Mouse (Mus musculus): ENCODE data around the gene Fcgrt.
A peak's percentile ranks its signal among the peaks of the same experiment; 100 is the strongest.
"Not testable (repeated sequence)": the region's sequence is repeated elsewhere in the genome, so short reads cannot be mapped to it uniquely, and the experiment has no call there.

The Fcgrt gene

DNA sequence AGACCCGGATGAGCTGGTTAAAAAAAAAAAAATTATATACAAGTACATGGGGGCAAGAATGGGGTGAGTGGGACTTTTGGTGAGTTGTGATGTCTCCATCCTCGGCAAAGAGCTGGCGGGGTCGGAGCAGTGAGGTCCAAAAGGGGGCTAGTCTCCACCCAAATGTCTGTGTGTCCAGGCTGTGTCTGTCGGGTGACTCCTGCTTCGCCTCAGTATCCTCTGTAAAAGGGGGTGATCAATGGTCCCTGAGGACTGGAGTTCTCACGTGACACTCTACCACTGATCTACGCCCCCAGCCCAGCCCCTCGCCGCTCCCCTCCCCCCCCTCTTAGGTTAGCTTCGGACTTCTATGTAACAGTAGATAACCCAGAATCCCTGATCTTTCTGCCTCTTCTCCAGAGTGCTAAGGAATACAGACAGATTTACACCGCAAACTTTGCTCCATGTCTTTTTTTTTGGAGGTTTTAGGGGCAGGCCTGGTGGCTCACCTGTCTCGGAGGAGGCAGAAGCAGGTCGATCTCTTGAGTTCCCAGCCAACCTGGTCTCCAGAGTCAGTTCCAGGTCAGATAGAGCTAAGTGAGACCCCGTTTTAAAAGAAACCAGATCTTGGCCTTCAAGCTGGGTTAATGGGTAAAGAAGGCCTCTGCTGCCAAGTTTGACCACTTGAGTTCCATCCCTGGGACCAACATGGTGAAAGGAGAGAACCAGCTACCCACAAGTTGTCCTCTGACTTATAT, 26.3 kb upstream of the Fcgrt start:
- no peak for DNase-seq (ENCODE audit: low spot score)

DNA sequence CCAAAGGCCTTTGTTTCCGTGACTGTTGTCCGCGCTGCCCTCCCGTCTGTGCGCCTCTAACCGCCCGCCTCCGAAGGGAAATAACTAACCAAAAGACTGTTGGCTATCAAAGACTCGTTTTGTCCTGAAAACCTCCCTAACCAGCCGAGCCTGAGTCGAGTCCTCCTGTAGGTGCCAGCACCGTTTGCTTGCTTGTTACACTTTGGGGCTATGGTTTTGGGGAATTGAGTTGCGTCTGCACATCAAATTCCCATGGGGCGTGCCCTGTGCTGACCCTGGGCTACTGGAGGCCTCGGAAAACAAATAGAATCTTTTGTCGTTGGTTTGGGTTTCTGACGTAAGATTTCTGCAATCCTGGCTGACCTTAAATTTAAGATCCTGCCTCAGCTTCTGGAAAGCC, 25.7 kb upstream of the Fcgrt start:
- DNase-seq (ENCODE audit: low spot score), result no peak

DNA sequence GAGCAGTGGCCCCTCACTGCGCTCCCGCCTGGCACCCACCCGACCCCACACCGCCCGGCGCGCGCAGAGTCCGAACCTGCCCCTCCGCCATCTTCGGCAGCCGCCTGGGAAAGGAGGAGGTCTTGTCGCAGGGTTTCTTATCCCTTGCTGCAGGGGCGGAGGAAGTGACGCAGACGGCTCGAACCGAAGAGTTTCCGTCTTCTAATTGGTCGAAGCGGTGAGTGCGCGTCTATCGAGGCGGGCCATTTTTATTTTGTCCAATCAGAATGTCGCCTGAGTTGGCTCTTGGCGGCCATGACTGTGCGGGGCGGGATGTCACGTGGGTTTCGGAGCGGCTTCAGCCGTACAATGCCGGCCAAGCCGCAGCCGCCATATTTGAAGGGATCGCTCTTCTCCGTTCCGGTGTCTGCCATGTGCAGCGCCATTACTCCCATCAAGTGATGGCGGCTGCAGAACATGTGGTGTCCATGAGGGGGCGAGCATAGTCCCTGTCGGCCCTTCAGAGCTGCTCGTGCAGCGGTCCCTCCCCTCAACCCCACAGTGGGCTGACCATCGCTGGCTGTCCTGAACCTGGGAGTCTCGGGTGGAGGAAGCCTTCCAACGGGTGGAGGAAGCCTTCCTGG, 25.1 kb upstream of the Fcgrt start, which contains the start of gene Rpl13a:
TSS of gene Rpl13a (minus strand) at position 138 of the 623 bp plus-strand sequence.
- DNase-seq (ENCODE audit: low spot score), result peak; percentile 100

DNA sequence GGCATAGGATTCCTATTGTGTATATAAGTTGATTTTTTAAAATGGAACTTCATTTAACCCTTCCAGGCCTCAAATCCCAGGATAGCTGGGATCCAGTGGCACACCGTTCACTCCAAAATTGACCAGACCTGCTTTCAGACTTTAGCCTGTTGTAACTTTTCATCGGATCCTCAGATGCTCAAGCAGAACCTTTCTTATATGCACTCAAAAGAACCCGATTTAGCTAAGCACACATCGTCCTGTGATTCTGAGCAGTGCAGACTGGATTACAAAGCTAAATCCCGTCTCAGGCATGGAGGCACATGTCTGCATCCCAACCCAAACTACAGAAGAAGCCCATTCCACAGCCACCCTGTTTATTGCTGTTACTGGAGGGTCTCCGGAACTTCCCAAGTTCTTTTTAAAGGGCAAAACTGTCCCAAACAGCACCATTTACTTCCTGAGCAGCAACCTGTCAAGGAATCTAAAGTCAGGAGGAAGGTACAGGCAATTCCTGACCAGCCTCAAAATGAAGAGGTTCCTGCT, 24.1 kb upstream of the Fcgrt start:
- DNase-seq (ENCODE audit: low spot score), result no peak

DNA sequence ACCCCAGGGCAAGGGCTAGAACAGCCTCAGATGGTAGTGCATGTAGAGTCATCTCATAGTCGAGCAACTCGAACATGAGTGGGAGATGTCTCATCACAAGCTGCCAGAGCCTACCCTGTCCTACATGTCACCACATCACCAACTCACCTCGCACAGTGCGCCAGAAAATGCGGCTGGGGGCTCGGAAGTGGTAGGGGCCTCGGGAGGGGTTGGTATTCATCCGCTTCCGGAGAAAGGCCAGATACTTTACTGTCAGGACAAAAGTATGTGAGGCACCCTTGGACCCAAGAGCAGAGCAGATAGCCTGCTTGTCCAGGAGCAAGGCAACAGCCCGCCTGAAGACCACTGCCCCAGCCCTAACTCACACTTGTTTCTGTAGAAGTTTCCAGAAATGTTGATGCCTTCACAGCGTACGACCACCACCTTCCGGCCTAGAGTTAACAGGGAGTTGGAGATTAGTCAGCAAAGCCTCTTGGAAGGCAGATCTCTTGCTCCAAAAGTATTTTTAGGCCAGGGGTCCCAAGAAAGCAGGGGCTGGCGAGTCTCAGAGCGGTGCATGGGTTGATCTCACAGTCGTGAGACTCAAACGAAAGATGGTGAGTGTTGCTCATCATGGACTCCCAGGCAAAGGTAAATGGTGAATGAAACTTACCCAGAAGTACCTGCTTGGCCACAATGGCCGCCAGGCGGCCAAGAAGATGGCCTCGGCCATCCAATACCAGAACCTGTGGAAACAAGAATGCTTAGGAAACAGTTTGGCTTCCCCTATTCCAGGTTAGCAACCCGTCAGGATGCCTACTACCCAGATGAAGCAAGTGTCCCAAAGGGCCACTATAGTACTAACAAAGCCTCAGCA, 23.4 kb upstream of the Fcgrt start:
- no peak for DNase-seq (ENCODE audit: low spot score)

DNA sequence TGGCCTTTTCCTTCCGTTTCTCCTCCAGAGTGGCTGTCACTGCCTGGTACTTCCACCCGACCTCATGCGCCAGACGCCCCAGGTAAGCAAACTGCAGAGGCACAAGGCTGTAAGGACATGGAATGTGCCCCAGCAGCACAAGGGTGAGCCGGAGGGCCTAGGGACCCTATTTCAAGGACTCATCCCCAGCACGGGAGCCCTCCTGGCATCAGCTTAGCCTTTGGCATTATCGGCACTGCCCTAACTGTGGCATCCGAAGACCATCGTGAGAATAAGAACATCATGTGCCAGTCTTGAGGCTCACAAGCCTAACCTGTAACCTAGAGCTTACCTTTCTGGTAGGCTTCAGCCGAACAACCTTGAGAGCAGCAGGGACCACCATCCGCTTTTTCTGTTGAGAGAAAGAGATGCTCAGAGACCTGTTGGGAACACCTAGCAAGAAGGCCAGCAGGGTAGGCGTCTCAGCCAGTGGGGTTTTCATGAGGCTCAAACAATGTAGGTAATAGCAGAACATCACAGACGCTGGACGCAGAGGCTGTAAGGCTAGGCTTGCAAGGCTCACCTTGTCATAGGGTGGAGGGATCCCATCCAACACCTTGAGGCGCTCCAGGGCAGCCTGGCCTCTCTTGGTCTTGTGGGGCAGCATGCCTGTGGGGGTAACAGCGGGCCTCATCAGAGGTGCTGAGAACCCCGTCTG, 22.6 kb upstream of the Fcgrt start:
- DNase-seq (ENCODE audit: low spot score), result no peak

DNA sequence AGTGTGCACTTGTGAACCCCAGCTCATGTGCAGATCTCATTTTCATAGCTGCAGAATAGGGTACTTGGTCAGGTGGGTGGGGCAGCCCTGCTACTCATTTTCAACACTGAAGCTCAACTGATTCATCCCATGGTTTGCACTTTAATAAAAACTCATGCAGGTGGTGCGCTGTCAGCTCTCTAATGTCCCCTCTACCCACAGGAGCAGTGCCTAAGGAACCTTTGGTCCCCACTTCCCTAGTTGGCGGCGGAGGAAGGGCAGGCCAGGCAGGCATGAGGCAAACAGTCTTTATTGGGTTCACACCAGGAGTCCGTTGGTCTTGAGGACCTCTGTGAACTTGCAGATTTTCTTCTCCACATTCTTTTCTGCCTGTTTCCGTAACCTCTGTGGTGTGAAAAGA, 22.0 kb upstream of the Fcgrt start:
- not testable (repeated sequence) for DNase-seq (ENCODE audit: low spot score)

DNA sequence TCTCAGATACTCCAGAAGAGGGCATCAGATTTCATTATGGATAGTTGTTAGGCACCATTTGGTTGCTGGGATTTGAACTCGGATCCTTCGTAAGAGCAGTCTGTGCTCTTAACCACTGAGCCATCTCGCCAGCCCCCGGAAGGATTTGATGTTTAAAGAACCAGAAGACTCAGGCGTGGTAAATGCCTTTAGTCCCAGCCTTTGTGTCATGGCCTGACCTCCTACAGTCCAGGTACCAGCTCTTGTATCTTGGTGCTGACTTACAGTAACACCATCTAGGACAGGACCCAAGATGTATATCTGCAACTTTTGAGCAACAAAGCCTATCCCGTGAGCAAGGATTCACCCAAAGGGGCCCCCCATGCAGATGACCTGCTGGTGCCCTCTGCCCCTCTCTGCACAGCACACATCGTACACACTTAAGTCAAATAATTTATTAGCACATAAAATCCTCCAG, 21.5 kb upstream of the Fcgrt start:
- DNase-seq (ENCODE audit: low spot score), result peak; percentile 64

DNA sequence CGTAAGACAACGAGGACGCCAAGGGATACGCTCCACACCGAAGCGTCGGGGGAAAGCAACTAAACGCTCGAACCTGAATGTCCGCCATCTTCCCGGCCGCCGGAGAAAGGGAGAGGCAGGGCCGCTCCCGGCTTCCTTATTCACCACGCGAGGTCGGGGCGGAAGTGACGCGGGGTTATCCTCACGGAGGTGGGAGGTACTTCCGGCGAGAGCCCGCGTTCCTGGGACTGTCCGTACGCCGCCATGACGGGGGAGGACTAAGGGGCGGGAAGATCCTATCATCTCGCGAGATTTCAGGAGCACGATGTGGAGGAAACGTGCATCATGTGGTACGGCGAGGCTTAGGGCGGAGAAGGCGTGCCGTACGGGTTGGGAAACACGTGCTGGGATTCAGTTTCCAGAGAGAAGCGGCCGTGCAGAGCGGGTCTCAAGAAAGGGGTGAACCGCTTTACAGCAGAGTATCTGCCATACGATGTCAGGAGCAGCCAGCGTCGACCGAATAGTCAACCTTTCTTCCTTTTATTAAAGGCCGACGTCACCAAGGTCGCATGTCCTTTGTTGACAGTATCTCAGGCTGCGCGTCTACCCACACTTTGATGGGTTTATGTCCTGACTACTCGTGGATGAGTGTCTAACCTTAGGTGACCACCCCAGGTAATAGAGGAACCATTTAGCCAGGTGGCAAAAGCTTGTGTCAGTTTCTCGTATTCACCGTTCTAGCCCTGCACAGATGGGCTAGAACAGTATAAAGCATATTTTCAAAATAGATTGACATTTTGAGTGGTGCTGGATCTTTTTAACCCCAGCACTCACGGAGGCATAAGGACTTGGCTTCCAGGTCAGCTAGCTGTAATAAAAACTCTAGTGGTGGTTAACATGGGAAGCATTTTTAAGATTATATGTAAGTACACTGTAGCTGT, 20.8 kb upstream of the Fcgrt start, which contains the start of gene Rps11:
TSS of gene Rps11 (minus strand) at position 216 of the 920 bp plus-strand sequence.
- peak; percentile 99 for DNase-seq (ENCODE audit: low spot score)

DNA sequence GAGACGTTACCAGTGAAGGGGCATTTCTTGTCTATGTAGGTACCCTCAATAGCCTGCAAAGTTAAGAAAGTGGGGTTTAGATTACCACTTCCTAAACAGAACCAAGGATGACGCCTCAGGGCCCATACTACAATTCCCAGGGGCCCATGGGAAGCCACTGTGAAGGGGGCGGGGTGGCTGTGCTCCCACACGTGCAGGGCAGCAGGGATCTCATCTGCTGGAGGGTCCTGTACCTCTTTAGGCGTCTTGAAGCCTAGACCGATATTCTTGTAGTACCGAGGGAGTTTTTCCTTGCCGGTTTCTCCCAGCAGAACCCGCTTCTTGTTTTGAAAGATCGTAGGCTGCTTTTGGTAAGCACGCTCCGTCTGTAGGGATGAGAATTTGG, 19.5 kb upstream of the Fcgrt start:
- DNase-seq (ENCODE audit: low spot score), result peak; percentile 42

DNA sequence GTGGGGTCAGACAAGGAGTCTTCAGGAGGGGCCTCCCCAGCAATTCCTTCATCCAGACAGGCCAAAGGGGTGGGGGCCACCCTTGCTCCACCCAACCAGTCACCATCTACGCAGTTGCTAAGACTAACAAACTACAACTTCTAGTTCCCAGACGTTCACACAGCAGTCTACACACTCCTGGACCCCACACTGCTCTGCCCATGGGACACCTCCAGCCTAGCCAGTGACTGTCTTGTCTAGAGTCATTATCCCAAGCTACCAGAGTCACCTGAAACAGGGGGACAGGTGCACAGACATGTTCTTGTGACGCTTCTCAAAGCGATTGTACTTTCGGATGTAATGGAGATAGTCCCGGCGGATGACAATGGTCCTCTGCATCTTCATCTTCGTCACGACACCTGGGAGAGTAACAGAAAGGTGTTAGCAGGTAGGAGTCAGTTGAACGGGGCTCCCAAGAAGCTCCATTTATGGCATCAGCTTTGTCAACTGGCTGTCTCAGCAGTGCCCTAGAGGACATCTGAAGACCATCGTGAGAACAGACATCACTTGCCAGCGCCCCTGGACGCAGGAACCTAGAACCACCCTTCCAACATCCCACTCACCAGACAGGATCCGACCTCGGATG, 19.0 kb upstream of the Fcgrt start:
- no peak for DNase-seq (ENCODE audit: low spot score)

DNA sequence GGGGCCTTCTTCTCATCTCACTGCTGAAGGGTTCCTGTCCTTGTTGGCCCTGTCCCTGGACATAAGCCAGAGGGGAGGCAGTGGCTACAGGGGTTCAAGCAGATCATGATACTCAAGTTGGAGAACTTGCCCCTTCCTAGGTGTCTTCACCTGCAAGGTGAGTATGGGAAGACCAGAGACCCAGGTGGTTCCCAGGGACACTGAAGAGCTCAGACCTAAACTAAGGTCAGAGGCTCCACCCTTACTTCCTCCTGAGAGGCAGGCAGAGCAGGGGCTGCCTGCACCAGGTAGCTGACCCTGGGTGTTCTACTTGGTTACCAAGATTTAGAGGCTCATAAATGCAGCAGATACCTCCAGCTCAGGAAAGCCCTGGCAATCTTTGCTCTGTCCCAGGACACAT, 18.3 kb upstream of the Fcgrt start:
- no peak for DNase-seq (ENCODE audit: low spot score)

DNA sequence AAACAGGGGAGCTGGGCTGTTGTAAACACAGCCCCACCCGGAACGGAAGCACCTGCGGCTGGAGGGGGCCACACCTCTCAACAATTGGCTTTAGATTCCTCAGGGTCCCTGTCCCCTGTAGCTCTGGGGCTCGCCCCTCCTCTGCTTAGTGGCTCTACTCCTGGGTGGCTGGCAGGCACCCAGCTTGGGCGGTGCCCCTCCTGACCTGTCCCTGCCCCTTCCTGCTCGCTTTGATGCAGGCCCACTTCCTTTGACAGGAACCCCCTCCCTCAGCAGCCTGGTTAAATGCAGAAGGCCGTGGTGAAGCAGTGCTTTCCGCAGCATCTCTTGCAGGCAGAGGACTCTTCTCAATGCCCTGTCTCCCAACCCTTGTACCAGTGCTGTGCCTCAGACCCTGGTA, 17.8 kb upstream of the Fcgrt start:
- DNase-seq (ENCODE audit: low spot score), result no peak

DNA sequence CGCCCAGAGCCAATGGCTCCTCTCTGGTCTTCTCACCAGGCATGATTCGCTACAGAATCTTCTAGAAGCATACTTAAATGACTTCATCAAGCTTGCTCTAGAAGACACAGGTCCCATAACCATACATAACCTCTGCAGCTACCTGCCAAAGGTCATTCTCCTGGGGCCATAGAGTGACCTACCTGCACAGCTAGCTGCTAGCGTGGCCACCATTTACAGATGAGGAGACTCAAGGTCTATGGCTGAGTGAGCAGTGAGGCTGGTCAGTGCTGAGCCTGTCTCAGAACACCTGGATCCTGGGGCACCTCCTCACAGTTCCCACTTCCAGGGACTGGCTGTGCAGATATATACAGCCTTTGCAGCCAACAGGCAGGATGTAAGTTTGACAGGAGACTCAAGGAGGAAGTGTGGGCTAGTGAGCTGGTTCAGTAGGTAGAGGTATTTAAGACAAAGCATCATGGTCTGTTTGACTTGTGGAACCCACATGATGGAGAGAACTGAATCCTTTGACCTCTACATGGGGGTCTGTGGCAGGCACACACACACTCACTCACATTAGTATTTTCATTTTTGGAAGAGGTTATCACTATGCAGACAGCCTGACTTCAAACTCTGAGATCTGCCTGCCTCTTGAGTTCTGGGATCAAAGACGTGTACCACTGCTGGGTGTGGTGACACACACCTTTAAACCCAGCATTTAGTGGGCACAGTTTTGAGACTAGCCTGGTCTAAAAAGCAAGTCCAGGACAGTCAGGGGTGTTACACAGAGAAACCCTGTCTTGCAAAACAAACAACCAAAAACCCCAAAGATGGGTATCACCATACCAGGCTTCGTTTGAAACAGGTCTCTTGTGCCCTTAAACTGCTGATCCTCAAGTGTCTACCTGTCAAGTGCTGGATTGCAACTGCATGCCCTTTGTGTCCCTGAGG, 16.4 kb upstream of the Fcgrt start:
- no peak for DNase-seq (ENCODE audit: low spot score)

DNA sequence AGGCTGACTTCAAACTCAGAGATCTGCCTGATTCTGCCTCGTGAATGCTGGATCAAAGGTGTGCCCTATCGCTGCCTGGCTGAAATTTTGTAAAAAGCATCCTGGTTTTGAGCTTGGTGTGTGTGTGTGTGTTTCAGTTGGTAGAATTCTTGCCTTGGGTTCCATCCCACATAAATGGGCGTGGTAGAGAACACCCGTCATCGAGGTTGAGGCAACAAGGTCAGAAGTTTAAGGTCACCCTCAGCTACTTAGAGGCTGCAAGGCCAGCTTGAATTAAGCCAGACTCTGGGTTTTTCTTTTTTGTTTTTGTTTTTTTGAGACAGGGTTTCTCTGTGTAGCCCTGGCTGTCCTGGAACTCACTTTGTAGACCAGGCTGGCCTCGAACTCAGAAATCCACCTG, 14.7 kb upstream of the Fcgrt start:
- DNase-seq (ENCODE audit: low spot score), result no peak

DNA sequence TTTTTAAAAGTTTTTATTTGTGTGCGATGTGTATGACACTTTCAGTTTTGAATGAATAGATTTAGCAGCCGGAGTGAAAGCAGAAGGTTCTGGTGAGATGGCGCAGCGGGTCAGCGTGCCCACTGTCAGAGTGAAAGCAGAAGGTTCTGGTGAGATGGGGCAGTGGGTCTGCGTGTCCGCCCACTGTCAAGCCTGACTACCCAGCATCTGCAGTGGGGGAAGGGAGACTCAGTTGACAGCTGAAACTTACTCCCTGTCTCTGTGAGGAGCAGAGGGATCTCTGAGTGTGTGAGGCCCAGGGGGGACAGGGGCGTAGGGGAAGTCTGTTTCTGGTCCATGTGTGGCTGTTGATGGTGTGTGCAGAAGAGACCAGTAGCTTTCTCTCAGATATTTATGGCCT, 13.9 kb upstream of the Fcgrt start:
- no peak for DNase-seq (ENCODE audit: low spot score)

DNA sequence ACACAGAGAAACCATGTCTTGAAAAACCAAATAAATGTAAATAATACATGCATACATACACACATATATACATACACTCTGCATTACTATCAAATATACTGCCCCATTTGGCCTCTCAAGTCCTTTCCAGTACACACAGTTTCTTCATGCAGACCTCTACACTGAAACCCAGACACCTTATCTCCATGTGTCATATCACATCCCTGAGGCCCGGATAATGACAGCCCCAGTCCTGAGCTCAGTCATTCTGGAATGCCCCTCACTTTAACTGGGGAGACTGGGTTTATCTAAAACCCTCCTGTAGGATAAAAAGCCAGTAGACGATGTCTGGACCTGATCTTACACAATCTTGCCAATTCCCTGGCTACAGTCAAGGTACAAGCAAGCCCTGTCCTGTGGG, 9.8 kb upstream of the Fcgrt start:
- no peak for DNase-seq (ENCODE audit: low spot score)

DNA sequence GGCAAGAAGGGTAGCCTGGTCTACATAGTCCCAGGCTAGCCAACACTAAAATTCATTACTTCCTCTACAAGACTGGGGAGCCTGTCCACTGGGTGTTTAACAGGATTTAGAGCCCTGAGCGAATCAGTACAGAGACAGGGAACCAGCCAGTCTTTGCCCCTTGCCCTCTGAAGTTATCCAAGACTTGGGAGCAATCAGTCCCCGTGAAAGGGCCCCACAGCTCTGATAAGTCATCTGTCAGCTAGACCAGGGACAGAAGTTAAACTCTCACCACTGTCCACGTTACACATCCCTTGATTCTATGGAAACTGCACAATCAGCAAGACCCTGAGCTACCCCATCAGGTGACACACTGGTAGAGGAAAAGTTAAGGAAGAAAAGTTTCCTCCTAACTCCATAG, 8.9 kb upstream of the Fcgrt start:
- no peak for DNase-seq (ENCODE audit: low spot score)

DNA sequence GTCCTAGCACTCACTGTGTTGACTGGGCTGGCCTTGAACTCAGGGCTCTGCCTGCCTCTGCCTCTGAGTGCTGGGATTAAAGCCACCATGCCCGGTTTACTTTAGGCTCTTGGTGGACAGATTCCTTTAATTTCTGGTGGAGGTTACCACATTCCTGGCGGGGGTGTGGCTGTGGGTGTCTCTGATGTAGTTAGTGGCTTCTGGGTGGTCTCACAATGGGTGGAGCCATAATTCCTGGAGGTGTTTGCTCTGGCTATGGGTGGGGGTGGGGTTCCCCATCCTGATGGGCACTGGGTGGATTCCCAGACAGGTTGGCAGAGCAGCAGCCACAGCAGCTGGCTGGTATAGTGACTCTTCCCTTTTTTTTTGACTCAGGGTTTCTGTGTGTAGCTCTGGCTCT, 8.3 kb upstream of the Fcgrt start:
- DNase-seq (ENCODE audit: low spot score), result no peak

All from retina, embryonic 14.5 days (tissue).